Mouse (Mus musculus) layer of hippocampus, adult 2 months (tissue): Measurements from ENCODE around the gene Aldh1a3. TPM values are rescaled to one million over a fixed set of nuclear protein-coding genes. Genes with fewer than 3 reads are reported as not detected.

Experiments
- DNase-seq, 2 experiments: peaks; one replicate each; pipeline ENCODE4 v3.0.0; 2022; ENCODE audit warnings: low spot score in 2 of 2
- H3K27ac ChIP-seq: fragments of 200-600 bp; 2 replicates; pipeline ENCODE4 v1.8.1; 2022
- H3K4me3 ChIP-seq: fragments of 200-600 bp; 2 replicates; pipeline ENCODE4 v1.8.1; 2022; ENCODE audit warnings: mild to moderate bottlenecking
- CTCF ChIP-seq: fragments of 200-600 bp; conservative IDR thresholded peaks from 2 replicates; pipeline ENCODE4 v1.8.1; 2022; ENCODE audit warnings: antibody characterized with exemption, mild to moderate bottlenecking, moderate library complexity
- total RNA-seq, 2 experiments: library from RNA; stranded (reverse); gene quantifications; 2 replicates each; pipeline ENCODE4 v1.2.3; 2021

Aldh1a3 gene
- total RNA-seq, 2 experiments from 2014 or later: 0.83 to 1.5 TPM

DNA sequence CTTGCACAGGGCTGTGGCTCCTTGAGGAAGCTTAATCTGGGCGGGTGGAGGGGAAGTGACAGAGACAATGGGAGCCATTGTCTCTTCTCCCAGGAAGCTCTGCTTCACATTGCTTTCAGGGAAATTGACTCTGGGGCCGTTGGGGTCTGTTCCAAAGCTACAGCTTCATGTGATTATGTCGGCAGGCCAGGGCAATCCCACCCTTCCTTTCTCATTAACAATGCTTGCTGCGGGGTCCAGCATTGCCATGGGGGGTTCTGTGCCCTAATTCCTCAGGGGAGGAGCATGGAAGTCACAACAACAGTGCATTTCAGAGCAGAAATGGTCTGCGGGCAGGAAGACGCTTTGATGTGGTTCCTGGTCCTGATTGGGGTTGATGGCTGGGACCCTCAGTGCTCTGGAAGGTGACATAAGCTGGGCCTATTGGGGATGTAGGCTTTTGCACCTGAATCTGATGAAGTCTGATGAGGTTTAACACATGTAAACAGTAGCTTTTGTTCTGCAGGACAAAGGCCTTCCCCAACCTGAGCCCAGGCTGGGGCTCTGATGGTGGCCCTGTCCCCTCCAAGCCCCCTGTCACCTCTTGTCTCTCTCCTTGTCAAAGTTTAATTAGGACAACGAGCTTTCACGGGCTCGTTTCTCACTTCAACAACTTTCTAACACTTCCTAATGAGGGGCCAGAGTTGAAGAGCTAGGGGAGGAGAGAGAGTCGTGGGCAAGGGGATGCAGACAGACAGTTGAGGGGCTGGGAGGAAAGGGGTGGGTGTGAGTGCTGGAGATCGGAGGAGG, 18.0 kb upstream of the Aldh1a3 start:
- TF ChIP-seq CTCF: no peak
- Histone ChIP-seq H3K27ac (no peak overlapping the region), H3K4me3 (no peak overlapping the region)
- DNase-seq: no peak

DNA sequence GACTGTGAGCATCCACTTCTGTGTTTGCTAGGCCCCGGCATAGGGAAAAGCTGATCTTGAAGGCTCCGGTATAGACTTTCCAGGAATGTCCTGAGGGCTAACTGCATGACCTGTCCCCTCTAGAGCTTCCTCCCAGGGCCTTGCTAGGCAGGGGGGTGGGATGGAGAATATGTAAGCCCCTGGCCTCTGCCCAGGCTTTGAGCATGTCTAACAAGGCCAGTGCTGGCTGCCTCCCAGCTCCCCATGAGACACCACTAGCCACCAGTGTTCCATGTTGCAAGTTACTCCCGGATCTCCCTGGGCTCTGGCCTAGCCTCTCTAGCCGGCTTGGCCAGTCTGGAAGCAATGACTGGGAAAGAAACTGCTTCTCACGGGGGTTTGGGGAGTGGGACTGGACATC, 17.4 kb upstream of the Aldh1a3 start:
- Histone ChIP-seq H3K4me3 (no peak overlapping the region), H3K27ac (no peak overlapping the region)
- no peak for DNase-seq
- no peak for TF ChIP-seq CTCF

DNA sequence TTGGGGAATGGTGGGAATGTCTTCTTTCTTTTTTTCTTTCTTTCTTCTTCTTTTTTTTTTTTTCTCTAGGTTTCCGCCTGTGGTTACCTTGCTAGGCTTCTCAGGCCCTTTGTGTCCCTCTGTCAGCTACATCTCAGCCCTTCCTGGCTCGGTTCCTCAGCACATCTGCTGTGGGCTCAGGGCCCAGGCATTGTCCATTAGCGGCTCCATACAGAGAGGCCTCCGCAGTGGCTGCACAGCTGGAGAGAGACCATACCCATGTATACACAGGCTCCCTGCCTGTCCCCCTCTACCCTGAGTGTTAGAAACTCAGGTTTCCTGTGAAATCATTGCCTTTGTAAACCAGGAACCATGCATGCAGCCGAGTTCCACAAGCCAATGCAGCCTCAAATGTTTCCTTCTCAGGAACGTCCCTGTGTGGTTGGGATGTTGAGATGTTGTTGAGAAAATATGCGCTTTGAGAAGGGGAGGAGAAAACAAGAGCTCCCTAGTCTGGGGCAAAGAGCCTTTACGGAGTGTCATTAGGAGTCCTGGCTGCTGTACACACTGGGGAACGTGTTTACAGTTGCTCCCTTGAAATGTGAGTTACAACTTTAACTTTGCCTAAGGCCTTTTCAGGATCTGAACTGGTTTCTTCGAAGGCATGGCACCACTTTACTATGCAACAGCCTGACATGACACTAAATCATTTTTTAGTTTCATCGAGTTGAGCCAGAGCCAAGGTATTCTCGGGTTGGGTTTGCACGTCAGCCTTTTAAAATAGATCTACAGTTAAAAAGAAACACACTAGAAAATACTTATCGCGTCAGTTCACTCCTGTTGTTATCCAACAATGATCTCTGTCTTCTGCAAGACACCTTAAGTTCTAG, 15.4 kb upstream of the Aldh1a3 start:
- DNase-seq: no peak
- H3K4me3 ChIP-seq: no peak overlapping the region
- no peak for TF ChIP-seq CTCF

DNA sequence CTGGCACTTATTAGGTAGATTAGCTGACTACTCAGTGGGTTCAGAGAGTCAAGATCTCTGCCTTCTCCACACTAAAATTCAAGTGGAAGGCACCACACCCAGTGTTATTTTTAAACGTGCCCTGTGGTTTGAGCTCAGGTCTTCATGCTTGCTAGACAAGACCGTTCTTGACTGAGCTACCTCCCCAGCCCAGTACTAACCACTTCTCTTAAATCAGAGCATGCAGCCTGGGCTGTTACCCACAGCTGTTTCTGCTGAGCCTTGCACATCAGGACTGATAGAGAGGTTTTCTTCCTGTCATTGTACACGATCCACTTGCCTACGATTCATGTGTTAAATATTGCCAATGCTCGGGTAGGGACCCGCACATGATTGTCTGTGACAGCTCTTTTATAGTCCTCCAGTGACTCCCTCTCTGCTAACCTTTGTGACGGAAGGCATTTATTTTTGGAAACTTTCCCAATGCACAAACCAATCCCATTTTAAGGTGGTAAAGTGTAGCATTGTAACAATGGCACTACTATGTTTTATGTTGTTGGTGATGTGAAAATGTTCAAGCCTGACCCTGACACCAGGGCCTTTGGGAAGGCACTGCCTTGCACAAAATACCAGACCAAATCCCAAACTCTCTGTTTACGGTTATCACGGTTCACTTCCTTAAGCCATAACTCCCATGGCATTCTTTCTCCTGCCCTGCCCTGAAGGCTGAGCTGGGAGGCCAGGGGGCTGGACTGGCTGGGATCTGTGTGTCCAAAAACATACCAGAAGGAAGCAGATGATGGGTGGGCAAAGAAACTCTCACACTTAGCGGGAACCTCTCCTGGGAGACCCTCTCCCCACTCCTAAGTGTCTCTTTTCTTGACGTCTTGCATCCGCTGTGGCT, 11.7 kb upstream of the Aldh1a3 start:
- no peak for DNase-seq
- TF ChIP-seq CTCF: no peak
- Histone ChIP-seq H3K27ac (no peak overlapping the region), H3K4me3 (no peak overlapping the region)

More for the DNA sequence above, 15.4 kb upstream of the Aldh1a3 start:
- H3K27ac ChIP-seq: no peak overlapping the region

DNA sequence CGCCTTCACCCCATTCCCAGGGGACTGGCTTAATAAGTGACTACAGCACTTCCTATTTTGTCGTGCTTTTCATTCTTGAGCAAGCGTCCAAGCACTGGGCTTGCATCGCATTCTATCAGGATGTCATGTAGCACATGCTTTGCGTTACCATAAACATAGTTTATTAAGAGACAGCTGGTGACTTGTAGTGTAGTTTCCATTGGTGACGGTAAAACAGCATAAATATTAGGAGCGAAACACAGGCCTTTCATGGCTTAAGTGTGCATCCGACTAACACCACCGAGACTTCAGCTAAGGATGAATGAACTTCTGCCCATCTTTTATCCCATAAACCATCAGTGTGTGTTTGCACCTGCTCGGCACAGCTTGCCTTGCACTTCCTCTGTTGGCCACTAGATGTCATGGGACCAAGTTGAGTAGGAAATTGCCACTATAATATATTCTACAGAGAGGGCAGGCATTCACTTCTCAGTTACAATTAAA, 7.2 kb upstream of the Aldh1a3 start:
- TF ChIP-seq CTCF: peak; percentile 99
- Histone ChIP-seq H3K27ac (no peak overlapping the region), H3K4me3 (no peak overlapping the region)
- peak; percentile 36 to 77 for DNase-seq

DNA sequence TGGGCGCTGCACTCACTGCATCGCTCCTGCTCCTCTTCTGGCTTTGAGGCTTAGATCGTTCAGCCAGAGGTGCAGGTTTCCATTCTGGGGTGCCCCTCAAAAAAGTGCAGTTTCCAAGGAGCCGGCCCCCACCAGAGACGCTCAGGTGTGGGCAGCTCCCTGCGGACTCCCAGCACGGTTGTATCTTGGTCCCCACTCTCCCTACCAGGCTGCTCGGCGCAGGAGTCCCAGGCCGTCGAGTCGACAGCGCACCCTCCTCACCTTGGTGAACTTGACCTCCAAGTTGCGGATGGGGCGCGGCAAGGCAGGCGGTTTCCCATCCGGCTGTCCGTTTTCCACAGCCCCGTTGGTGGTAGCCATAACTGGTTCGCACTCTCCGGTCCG, 272 bp downstream of the Aldh1a3 start:
- TF ChIP-seq CTCF: no peak
- no peak for DNase-seq
- no peak overlapping the region for H3K27ac ChIP-seq
- H3K4me3 ChIP-seq: peak overlapping the region; percentile 49

DNA sequence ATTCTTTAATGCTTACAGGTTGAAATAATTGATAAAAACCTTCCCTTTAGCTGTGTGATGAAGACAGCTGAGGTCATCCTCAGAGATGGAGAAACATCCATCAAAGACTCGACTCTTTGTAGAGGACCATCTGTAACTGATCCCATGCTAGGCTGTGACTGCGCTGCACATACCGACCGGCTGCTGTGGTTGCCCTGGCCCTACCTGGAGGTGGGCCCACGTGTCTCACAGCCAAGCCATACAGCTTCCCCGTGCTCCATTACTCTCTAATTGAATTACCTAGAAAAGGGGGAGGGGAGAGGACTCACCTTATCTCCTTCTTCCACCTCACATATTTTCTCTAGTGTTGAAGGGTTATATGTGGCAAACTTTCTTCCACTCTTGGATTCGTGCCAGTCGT, 5.4 kb downstream of the Aldh1a3 start:
- Histone ChIP-seq H3K4me3 (no peak overlapping the region), H3K27ac (no peak overlapping the region)
- no peak for DNase-seq
- no peak for TF ChIP-seq CTCF

DNA sequence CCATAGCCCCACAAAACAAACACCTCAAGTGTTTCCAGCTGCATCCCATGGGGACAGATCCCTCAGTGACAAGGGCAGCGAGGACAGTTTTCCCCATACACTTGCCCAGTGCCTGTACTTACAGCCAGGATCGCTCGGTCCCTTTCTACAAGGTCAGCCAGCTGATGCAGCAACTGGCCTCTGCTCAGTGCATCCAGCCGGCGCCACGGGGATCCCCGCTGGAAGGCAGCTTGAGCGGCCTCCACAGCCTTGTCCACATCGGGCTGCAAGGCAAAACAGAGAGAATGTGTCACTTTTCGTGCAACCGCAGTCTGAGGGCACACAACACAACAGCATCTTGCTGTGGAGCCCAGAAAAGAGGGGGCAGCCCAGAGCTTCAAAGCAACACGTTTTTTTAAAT, 8.3 kb downstream of the Aldh1a3 start:
- Histone ChIP-seq H3K27ac (no peak overlapping the region), H3K4me3 (no peak overlapping the region)
- no peak for DNase-seq
- no peak for TF ChIP-seq CTCF

DNA sequence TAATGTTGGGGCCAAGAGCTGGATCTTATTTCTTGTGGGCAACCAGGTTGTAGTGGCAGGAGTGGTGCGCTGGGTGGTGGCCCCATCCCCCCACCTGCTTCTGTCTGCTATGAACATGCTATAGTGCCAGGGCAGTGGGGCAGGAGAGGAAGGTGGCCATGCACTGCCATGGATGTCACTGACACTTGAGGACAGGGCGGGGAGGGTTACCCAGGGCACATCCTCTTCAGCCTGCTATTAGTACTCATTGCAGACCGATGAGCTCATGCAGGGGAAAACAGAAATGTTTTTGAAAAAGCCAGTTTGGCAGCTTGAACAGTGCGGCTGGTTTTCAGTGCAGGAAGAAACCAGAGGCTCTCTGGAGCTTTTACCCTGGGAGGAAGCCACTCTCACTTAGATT, 10.5 kb downstream of the Aldh1a3 start:
- TF ChIP-seq CTCF: no peak

DNA sequence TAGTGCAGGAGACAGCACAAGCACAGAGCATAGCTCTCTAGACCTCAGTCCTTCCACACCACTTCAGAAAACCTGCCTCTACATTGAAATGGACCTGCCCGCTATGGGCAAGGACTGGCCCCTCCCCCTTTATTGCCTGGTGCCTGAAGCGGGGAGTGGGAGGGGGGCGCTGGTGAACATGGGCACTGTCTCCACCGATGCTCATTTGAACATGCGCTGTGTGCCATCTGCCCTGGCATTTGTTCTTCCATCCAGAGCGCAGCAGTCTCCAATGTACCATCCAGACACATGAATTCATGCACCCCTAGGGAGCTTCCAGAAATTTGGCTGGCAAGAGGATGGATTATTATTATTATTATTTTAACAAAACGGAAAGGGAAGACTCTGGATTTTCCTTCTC, 14.2 kb downstream of the Aldh1a3 start:
- no peak for DNase-seq
- Histone ChIP-seq H3K27ac (no peak overlapping the region), H3K4me3 (no peak overlapping the region)
- no peak for TF ChIP-seq CTCF

More for the DNA sequence above, 10.5 kb downstream of the Aldh1a3 start:
- no peak overlapping the region for H3K4me3 ChIP-seq
- no peak overlapping the region for H3K27ac ChIP-seq
- no peak for DNase-seq

DNA sequence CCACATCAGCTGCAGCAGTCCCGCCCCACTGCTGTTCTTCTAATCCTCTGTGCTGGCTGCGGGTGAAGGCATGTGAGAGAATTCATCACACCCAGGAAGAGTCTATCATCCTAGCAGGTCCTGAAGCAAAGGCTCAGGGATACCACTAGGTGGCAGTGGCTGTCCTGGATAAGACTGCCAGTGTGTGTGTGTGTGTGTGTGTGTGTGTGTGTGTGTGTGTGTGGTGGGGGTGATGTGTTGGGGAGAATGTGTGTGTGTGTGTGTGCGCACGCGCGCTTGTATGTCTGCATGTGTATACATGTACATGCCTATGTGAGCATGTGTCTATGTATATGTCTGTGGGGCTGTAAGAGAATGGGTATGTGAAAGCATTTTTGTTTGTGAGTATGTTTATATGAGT, 17.9 kb downstream of the Aldh1a3 start:
- H3K4me3 ChIP-seq: no peak overlapping the region
- DNase-seq: peak; percentile 24 to 42
- H3K27ac ChIP-seq: no peak overlapping the region
- peak; percentile 69 for TF ChIP-seq CTCF

DNA sequence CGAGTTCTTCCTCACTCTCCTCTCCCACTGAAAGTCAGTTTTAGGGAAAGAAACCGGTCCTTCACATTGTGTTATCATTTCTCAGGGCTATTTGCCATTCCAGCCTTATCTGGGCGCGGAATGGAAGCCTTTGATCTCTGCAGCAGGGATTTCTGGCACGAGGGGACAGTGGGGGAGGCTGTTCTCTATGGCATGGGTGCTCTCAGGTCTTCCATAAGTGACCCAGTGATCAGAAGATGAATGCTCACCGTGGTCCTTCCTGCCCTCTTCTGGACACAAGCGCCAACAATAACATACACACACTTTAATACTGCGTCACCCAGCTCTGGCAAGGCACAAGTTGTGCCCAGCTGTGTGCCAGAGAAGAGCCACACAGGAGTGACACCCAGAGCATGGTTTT, 20.3 kb downstream of the Aldh1a3 start:
- TF ChIP-seq CTCF: no peak
- Histone ChIP-seq H3K4me3 (no peak overlapping the region), H3K27ac (no peak overlapping the region)
- no peak for DNase-seq
